Mouse (Mus musculus): Measurements from ENCODE around the gene Cit. TPM values are rescaled to one million over a fixed set of nuclear protein-coding genes. Genes with fewer than 3 reads are reported as not detected.

Gene Cit
- total and polyA plus RNA-seq, 3 experiments: 21.5 to 32.9 (median 24.1) TPM

DNA sequence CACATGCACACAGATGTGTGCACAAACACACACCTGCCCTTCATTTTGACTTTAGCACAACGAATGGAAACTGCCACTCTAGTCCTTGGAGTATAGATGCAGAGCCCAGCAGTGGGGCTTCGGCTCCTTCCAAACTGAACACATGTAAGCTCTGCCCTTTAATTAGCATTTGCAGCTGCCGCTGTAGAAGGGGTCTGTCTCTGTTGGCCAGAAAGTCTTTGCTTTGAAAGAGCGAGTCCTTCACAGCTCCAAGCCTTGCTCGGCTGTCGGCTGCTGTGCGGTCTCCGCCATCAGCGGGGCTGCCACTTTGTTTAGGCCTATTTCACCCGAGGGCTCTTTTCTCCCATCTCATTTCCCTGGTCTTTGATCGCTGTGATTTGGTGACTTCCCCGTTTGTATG lies 23.5 kb downstream of the Cit start:
- DNase-seq (ENCODE audit: low read depth, low spot score): no peak
- H3K27me3 ChIP-seq (ENCODE audit: control insufficient read depth in 1 of 2, insufficient read depth in 2 of 2, low read length in 2 of 2): no peaks in the 10 kb centered on the region
- H3K4me1 ChIP-seq (ENCODE audit: control insufficient read depth in 1 of 2, insufficient read depth in 2 of 2, low read length in 2 of 2): no peaks in the 10 kb centered on the region
- H3K4me3 ChIP-seq (ENCODE audit: control insufficient read depth in 1 of 2, insufficient read depth in 1 of 2, low read depth in 2 of 2, low read length in 2 of 2): no peak overlapping the region
- no peak for TF ChIP-seq POLR2AphosphoS5 (IDR thresholded peaks at IDR 0.05; ENCODE audit: borderline replicate concordance, low read depth, low read length)
- no peaks in the 10 kb centered on the region for H3K9me3 ChIP-seq (replicated peaks; ENCODE audit: insufficient read depth, low read length)
- no peak overlapping the region for H3K9ac ChIP-seq (ENCODE audit: control insufficient read depth, low read depth, low read length, poor library complexity, severe bottlenecking)
- no peaks in the 10 kb centered on the region for H3K79me2 ChIP-seq (ENCODE audit: control insufficient read depth, insufficient read depth, low read length, poor library complexity)
- H3K27ac ChIP-seq (ENCODE audit: control insufficient read depth, low read depth, low read length): no peak overlapping the region
- H3K36me3 ChIP-seq (ENCODE audit: control insufficient read depth in 1 of 2, insufficient read depth in 2 of 2, low read length in 2 of 2): peaks cover 0 to 4% of the 10 kb centered on the region in 2 experiments; a peak in 2 of 4 replicates

DNA sequence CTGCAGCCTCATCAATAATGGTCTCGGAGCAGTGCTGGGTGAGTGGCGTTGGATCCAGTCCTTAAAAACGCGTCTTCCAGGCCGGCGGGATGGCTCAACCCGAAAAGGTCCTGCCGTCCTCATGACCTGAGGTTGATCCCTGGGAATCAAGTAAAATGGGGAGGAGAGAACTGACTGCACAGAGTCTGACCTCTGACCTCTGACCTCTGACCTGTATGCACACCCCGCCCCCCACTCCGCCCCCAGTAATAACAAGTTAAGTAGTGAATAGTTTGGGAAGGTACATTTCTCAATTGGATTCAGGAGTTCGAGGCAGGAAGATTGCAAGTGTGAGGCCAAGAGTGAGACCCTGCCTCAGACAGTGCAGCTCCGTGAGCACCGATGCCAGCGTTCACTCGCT lies 24.1 kb downstream of the Cit start:
- H3K27me3 ChIP-seq (ENCODE audit: control insufficient read depth in 1 of 2, insufficient read depth in 2 of 2, low read length in 2 of 2): no peaks in the 10 kb centered on the region
- H3K36me3 ChIP-seq (ENCODE audit: control insufficient read depth in 1 of 2, insufficient read depth in 2 of 2, low read length in 2 of 2): peaks cover 0 to 4% of the 10 kb centered on the region in 2 experiments; a peak in 2 of 4 replicates
- no peaks in the 10 kb centered on the region for H3K79me2 ChIP-seq (ENCODE audit: control insufficient read depth, insufficient read depth, low read length, poor library complexity)
- TF ChIP-seq NRF1 (IDR thresholded peaks at IDR 0.05; ENCODE audit: insufficient read depth, low read depth, low read length, poor library complexity, severe bottlenecking) (no peak), KAT2A (conservative IDR thresholded peaks at IDR 0.05; ENCODE audit: low read depth, low read length) (no peak), MXI1 (IDR thresholded peaks at IDR 0.05; ENCODE audit: low read depth, low read length) (no peak), MAX (IDR thresholded peaks at IDR 0.05; ENCODE audit: low read length) (no peak), USF2 (IDR thresholded peaks at IDR 0.05; ENCODE audit: borderline replicate concordance in 1 of 2, insufficient read depth in 1 of 2, low read depth in 1 of 2, low read length in 2 of 2) (no peak)
- no peaks in the 10 kb centered on the region for H3K9me3 ChIP-seq (replicated peaks; ENCODE audit: insufficient read depth, low read length)
- H3K4me1 ChIP-seq (ENCODE audit: control insufficient read depth in 1 of 2, insufficient read depth in 2 of 2, low read length in 2 of 2): no peaks in the 10 kb centered on the region
- no peak overlapping the region for H3K9ac ChIP-seq (ENCODE audit: control insufficient read depth, low read depth, low read length, poor library complexity, severe bottlenecking)
- H3K27ac ChIP-seq (ENCODE audit: control insufficient read depth, low read depth, low read length): no peak overlapping the region
- H3K4me3 ChIP-seq (ENCODE audit: control insufficient read depth in 1 of 2, insufficient read depth in 1 of 2, low read depth in 2 of 2, low read length in 2 of 2): no peak overlapping the region
- DNase-seq (ENCODE audit: low read depth, low spot score): no peak

DNA sequence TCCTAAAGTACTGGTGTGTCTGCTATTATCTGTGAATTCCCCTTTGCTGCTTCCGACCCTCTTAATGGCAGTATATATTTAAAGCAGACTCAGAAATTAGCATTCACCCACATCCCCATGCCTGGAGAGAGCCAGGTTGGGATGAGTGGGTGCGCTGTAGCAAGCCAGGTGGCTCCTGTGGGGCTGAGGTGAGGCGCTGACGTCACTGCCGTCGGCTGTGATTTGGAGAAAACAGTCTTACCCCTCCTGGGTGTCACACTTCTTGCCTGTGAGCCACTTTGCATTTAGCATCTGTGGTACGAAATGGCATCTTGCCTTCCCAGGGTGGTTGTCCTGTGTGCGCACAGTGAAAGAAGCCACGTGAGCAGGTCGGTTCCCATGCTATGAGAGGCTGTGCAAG lies 26.1 kb downstream of the Cit start:
- H3K27ac ChIP-seq (ENCODE audit: control insufficient read depth, low read depth, low read length): no peak overlapping the region

More for the DNA sequence above, 26.1 kb downstream of the Cit start:
- H3K9ac ChIP-seq (ENCODE audit: control insufficient read depth, low read depth, low read length, poor library complexity, severe bottlenecking): no peak overlapping the region
- H3K4me3 ChIP-seq (ENCODE audit: control insufficient read depth in 1 of 2, insufficient read depth in 1 of 2, low read depth in 2 of 2, low read length in 2 of 2): no peak overlapping the region
- H3K4me1 ChIP-seq (ENCODE audit: control insufficient read depth in 1 of 2, insufficient read depth in 2 of 2, low read length in 2 of 2): no peaks in the 10 kb centered on the region
- H3K27me3 ChIP-seq (ENCODE audit: control insufficient read depth in 1 of 2, insufficient read depth in 2 of 2, low read length in 2 of 2): no peaks in the 10 kb centered on the region
- no peaks in the 10 kb centered on the region for H3K79me2 ChIP-seq (ENCODE audit: control insufficient read depth, insufficient read depth, low read length, poor library complexity)
- no peak for DNase-seq (ENCODE audit: low read depth, low spot score)
- no peaks in the 10 kb centered on the region for H3K9me3 ChIP-seq (replicated peaks; ENCODE audit: insufficient read depth, low read length)
- no peak for TF ChIP-seq ZMIZ1 (IDR thresholded peaks at IDR 0.05; ENCODE audit: low read depth, low read length)
- no peak for TF ChIP-seq RAD21 (IDR thresholded peaks at IDR 0.05; ENCODE audit: low read depth, low read length)
- no peak for TF ChIP-seq CHD2 (IDR thresholded peaks at IDR 0.05; ENCODE audit: low read length)
- TF ChIP-seq RCOR1 (IDR thresholded peaks at IDR 0.05; ENCODE audit: low read depth, low read length): no peak
- TF ChIP-seq TAL1 (IDR thresholded peaks at IDR 0.05; ENCODE audit: low read length): no peak
- no peak for TF ChIP-seq USF2 (IDR thresholded peaks at IDR 0.05; ENCODE audit: borderline replicate concordance in 1 of 2, insufficient read depth in 1 of 2, low read depth in 1 of 2, low read length in 2 of 2)
- no peak for TF ChIP-seq GABPA (IDR thresholded peaks at IDR 0.05; ENCODE audit: low read depth, low read length)
- TF ChIP-seq MAZ (IDR thresholded peaks at IDR 0.05; ENCODE audit: low read depth, low read length): no peak
- TF ChIP-seq ELF1 (IDR thresholded peaks at IDR 0.05; ENCODE audit: low read depth, low read length): no peak
- TF ChIP-seq MAFK (IDR thresholded peaks at IDR 0.05; ENCODE audit: borderline replicate concordance, low read depth, low read length): no peak
- no peak for TF ChIP-seq MXI1 (IDR thresholded peaks at IDR 0.05; ENCODE audit: low read depth, low read length)
- no peak for TF ChIP-seq ZKSCAN1 (IDR thresholded peaks at IDR 0.05; ENCODE audit: low read depth, low read length)
- no peak for TF ChIP-seq NELFE (IDR thresholded peaks at IDR 0.05; ENCODE audit: low read depth, low read length)
- TF ChIP-seq JUND (IDR thresholded peaks at IDR 0.05; ENCODE audit: low read depth, low read length): no peak
- peaks cover 0 to 4% of the 10 kb centered on the region in 2 experiments; a peak in 2 of 4 replicates for H3K36me3 ChIP-seq (ENCODE audit: control insufficient read depth in 1 of 2, insufficient read depth in 2 of 2, low read length in 2 of 2)

All from MEL (cell line).